Mouse (Mus musculus) R1 (cell line): ENCODE measurements at regions not wholly inside any gene's neighbourhood (a gene's known extent, or its start where the extent isn't known, plus 50 kb on each side); places are given as distances from the start of the nearest gene placed in this dataset.
"Not testable (repeated sequence)": the region's sequence is repeated elsewhere in the genome, so short reads cannot be mapped to it uniquely, and the experiment has no call there.

ENCODE experiments used
- DNase-seq: peaks from one replicate; pipeline ENCODE4 v3.0.0-alpha.2; 2018; ENCODE audit warnings: low read depth, low spot score

DNA sequence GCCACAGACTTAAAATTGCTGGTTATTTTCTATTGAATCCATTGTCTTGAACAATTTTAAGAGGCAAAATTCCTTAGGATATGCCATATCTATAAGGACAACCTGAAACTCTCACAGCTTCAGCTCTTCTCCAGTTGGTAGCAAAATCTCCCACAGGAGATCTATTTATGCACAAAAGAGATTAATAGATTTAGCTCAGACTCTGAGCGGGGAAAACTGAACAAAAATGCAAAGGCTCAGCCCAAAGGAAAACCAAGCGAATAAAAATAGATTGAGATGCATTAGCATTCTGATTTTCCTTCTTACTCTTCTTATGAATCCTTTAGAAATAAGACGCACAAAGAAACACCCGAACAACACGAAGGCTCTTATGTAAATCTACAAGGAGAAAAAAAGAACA, 196.2 kb upstream of the Pcsk5 start:
- DNase-seq, result no peak

- no peak for DNase-seq
Observed at GRCm38 (mm10) chr19:18025877-18026276, 188.4 kb upstream of the Pcsk5 start.

DNA sequence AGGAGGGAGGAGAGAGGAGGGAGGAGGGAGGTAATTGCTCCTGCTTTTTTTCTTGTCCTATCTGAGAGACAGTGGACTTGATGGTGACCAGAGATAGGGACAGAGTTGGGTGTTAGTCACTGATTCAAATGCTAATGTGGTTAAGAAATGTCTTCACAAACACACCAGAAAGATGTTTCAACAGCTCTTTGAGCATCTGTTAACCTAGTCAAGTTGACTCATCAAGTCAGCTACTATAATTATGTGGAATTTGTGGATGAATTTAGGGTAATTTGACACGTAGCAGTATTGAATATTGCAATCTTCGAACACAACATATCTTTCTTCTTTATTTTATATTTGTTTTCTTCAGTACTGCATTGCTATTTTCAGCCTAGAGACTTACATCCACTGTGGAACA, 182.9 kb upstream of the Pcsk5 start:
- DNase-seq, result no peak

- no peak for DNase-seq
Observed at GRCm38 (mm10) chr19:18015371-18015770, 177.9 kb upstream of the Pcsk5 start.

DNA sequence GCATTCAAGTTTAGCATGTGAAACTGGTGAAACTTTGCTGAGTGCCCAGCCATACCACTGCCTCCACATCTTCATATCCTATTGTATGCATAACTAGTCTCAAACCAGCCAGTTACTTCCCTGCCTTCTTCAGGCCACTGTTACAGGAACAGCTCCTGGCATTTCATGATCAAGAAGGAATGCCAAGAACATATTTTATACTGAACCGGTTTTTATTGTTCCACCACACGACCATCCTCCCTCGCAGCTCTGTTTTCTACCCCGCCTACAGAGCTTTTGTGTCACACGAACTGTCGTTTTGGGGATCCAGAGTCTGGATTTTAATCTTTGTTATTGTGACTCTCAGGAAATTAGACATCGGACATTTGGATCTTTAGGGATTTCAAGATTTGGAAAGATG, 174.6 kb upstream of the Pcsk5 start:
- no peak for DNase-seq

GRCm38 (mm10) chr19:17997561-17997960, 160.1 kb upstream of the Pcsk5 start:
- DNase-seq, result no peak

DNA sequence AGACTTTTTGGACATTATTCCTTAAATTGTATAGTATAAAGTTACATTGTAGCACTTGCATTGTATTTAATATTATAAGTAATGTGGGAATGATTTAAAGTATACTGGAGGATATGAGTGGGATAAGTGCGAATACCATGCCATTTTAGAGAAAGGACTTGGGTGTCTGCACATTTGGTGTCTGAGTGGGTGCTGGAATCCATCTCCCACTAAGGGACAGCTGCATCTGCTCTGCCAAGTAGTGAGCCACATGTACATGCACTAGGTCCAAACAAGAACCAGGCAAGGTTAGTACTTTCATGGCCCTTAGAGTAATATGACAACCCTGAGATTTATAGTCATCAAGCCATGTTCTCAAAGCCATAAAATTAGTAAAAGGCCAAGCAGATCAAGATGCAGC, 146.0 kb upstream of the Pcsk5 start:
- no peak for DNase-seq

- no peak for DNase-seq
Observed at GRCm38 (mm10) chr19:17965566-17965965, 128.1 kb upstream of the Pcsk5 start.

DNA sequence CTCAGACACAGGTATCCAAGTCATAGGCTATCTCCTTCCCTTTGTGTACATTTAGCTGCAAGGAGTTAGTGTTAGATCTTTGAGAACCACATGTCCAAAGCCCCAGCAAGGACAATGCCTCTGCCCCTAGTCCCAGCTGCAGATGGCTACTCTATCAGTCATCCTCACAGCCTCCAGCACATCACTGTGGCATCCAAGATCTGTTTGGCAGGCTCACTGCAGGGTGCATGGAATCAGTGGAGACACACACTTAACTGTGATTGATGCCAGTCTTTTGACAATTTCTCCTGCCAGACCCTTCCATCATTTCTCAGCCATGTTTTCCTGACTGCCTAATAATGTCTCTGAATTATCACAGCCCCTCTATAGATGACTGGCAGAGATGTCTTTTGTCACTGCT, 121.0 kb upstream of the Pcsk5 start:
- no peak for DNase-seq

- no peak for DNase-seq
Observed at GRCm38 (mm10) chr19:17932665-17933064, 95.2 kb upstream of the Pcsk5 start.

GRCm38 (mm10) chr19:17927121-17927520, 89.7 kb upstream of the Pcsk5 start:
- not testable (repeated sequence) for DNase-seq

DNA sequence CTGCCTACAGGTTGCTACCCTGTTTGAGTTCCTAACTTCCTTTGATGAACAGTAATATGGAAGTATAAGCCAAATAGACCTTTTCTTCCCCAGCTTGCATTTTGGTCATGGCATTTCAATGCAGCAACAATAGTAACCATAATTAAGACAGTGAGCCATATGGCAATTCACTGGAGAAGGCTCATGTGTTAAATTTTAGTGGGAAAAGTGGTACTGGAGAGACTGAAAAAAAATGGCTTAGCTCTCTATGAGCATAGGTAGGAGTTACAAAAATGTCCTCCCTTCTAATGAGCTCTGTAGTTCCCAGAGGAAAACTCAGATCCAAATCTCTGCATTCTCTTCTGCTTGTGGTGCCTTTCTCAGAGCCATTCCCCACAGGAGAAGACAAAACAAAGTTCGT, 70.1 kb upstream of the Pcsk5 start:
- DNase-seq, result no peak

DNA sequence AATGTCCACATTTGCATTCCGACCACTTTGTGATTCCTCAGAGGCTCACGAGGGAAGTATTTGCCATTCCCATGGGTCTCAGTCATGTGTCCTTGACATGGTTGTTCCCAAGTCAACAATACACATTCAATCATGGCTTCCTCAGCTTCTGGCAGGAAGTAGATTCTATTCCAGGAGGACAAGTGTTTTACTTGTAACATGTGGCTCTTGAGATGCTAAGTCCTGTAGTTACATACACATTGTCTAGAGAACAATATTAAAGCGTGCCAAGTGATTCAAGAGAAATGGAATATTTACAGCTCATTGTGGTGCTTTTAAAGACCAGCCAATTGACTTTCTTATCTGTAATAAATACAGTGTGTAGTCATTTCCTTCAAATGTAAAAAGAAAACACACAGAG, 66.7 kb upstream of the Pcsk5 start:
- DNase-seq, result no peak

DNA sequence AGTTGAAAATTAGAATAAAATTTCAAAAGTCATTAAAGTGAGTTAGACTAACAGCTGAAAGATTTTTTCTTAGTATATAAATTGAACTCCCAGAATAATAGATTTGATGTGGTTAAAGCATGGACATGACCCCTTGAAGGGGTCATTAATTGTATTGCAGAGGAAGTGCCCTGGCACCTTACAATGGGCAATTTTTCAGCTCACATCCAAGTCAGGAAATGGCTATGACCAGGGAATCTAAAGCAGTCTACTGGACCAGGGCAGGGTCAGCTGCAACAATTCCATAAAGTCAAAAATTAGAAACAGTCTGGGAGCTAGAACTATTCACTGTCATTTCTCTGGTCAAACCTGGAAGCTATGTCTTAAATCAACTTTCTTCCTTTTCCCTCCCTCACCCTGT, 55.2 kb upstream of the Pcsk5 start:
- DNase-seq, result no peak
